Mouse (Mus musculus) cerebellum, adult 2 months (tissue): ENCODE measurements around the gene Vars.

Source experiments
- CTCF ChIP-seq: fragments of 200-500 bp; IDR thresholded peaks from 2 replicates; pipeline ENCODE4 v1.5.1; 2011; ENCODE audit warnings: low read depth, mild to moderate bottlenecking, control low read depth, low read length, moderate library complexity, borderline replicate concordance; ENCODE audit not compliant: insufficient read depth
- POLR2A ChIP-seq: fragments of 200-500 bp; IDR thresholded peaks from 2 replicates; pipeline ENCODE4 v1.6.1; 2011; ENCODE audit warnings: low read length, control low read depth, borderline replicate concordance; ENCODE audit not compliant: insufficient read depth

DNA sequence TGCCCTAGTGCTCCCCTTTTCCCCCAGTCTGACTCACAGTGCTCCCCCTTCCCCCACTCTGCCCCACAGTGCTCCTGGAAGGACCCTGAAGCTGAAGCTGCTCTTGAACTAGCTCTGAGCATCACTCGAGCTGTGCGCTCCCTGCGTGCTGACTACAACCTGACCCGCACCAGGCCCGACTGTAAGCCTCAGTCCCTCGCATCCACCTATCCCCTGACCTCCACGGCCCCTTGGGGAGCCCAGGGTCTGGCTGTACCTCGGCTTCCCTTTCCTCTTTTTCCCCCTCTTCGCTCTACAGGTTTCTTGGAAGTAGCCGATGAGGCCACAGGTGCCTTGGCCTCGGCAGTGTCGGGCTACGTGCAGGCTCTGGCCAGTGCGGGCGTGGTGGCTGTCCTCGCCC lies 14.5 kb downstream of the Vars start:
- TF ChIP-seq CTCF = no peak
- no peak for TF ChIP-seq POLR2A
